Mouse (Mus musculus): ENCODE measurements at regions not wholly inside any gene's neighbourhood (a gene's known extent, or its start where the extent isn't known, plus 50 kb on each side); places are given as distances from the start of the nearest gene placed in this dataset.

GRCm38 (mm10) chr13:107493765-107494164 is 471.8 kb upstream of the Kif2a start:
- in situ Hi-C loops (cut with MboI, MseI): no loop called here

GRCm38 (mm10) chr13:107492448-107492847 is 470.5 kb upstream of the Kif2a start:
- in situ Hi-C loops (cut with MboI, MseI): no loop called here

GRCm38 (mm10) chr13:107491423-107491822 is 469.5 kb upstream of the Kif2a start:
- in situ Hi-C loops (cut with MboI, MseI): no loop called here

GRCm38 (mm10) chr13:107485400-107486017 is 463.6 kb upstream of the Kif2a start:
- in situ Hi-C loops (cut with MboI, MseI): no loop called here

GRCm38 (mm10) chr13:107484630-107484998 is 462.7 kb upstream of the Kif2a start:
- in situ Hi-C loops (cut with MboI, MseI): no loop called here

- in situ Hi-C loops (cut with MboI, MseI): no loop called here
These were observed 462.2 kb upstream of the Kif2a start for GRCm38 (mm10) chr13:107483967-107484629.

- in situ Hi-C loops (cut with MboI, MseI): no loop called here
These were observed 453.2 kb upstream of the Kif2a start for GRCm38 (mm10) chr13:107475166-107475565.

GRCm38 (mm10) chr13:107469491-107470276 is 447.8 kb upstream of the Kif2a start:
- in situ Hi-C loops (cut with MboI, MseI): no loop called here

GRCm38 (mm10) chr13:107462791-107463190 is 440.9 kb upstream of the Kif2a start:
- in situ Hi-C loops (cut with MboI, MseI): no loop called here

- in situ Hi-C loops (cut with MboI, MseI): no loop called here
These were observed 439.4 kb upstream of the Kif2a start for GRCm38 (mm10) chr13:107461048-107461912.

GRCm38 (mm10) chr13:107458730-107459129 is 436.8 kb upstream of the Kif2a start:
- in situ Hi-C loops (cut with MboI, MseI): no loop called here

- in situ Hi-C loops (cut with MboI, MseI): no loop called here
These were observed 435.3 kb upstream of the Kif2a start for GRCm38 (mm10) chr13:107457270-107457669.

GRCm38 (mm10) chr13:107456394-107456793 is 434.5 kb upstream of the Kif2a start:
- in situ Hi-C loops (cut with MboI, MseI): no loop called here

- in situ Hi-C loops (cut with MboI, MseI): no loop called here
These were observed 427.8 kb upstream of the Kif2a start for GRCm38 (mm10) chr13:107449598-107450179.

- in situ Hi-C loops (cut with MboI, MseI): no loop called here
These were observed 425.9 kb upstream of the Kif2a start for GRCm38 (mm10) chr13:107447813-107448212.

GRCm38 (mm10) chr13:107419363-107420155 is 397.6 kb upstream of the Kif2a start:
- in situ Hi-C loops (cut with MboI, MseI): no loop called here

GRCm38 (mm10) chr13:107410267-107410666 is 388.3 kb upstream of the Kif2a start:
- in situ Hi-C loops (cut with MboI, MseI): no loop called here

- in situ Hi-C loops (cut with MboI, MseI): no loop called here
These were observed 385.7 kb upstream of the Kif2a start for GRCm38 (mm10) chr13:107407674-107408026.

GRCm38 (mm10) chr13:107406977-107407673 is 385.2 kb upstream of the Kif2a start:
- in situ Hi-C loops (cut with MboI, MseI): no loop called here
